Mouse (Mus musculus): Measurements from ENCODE around the gene Rpl18a. TPM values are rescaled to one million over a fixed set of nuclear protein-coding genes. Genes with fewer than 3 reads are reported as not detected.

Gene Rpl18a
- polyA plus RNA-seq, 1 experiment from 2014 or later = 2,704 TPM

DNA sequence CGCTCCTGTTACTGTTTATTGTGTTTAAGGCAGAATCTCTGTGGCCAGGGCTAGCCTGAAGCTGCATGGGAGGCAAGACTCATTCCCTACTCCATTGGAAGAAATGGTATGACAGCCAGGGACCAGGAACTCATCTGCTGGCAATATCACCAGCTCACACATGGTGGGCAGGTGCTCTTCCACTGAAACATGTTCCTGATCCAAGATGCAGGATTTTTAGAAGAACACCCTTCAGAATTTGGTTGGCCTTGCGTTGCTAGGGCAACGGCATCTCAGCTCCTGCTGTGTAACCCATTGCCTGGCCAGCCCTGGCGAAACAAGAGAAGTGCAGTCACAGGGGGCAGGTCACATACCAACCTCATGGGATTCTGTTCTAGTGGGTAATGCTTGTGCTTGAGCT, 17.7 kb downstream of the Rpl18a start:
- no peak for DNase-seq (ENCODE audit: low spot score)
- H3K9ac ChIP-seq = no peak overlapping the region
- no peaks in the 10 kb centered on the region for H3K4me1 ChIP-seq (replicated peaks; ENCODE audit: control insufficient read depth, insufficient read depth, low read length)
- WGBS = 44% methylated on average over 4 of the region's 4 CpGs
- H3K9me3 ChIP-seq (ENCODE audit: control insufficient read depth, low read length) = no peaks in the 10 kb centered on the region
- no peak overlapping the region for H3K27ac ChIP-seq
- no peaks in the 10 kb centered on the region for H3K36me3 ChIP-seq (replicated peaks; ENCODE audit: control insufficient read depth, insufficient read depth)
- H3K4me2 ChIP-seq (replicated peaks) = no peak overlapping the region
- no peaks in the 10 kb centered on the region for H3K27me3 ChIP-seq (ENCODE audit: control insufficient read depth, insufficient read depth, low read length)
- no peak overlapping the region for H3K4me3 ChIP-seq (replicated peaks; ENCODE audit: low read length)
- ATAC-seq (ENCODE audit: low FRiP score) = no peak

DNA sequence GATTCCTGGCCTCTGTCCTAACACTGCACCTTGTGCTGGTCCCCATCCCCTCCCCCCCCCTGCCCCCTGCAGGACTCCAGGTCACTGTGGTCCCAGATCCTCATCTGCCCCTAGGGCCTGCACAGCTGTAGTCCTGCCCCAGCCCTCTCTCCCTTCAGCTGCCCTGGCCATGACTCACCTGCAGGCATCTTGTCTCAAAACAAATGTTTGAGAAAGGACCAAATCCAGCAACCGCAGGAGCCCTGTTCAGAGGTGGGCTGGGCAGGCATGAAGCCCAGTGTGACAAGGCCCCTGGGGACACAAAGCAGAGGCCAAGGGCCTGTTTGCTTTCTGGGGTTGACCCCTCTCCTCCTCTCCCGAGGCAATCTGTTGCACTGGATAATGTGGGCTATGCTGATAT, 19.0 kb downstream of the Rpl18a start:
- no peaks in the 10 kb centered on the region for H3K4me1 ChIP-seq (replicated peaks; ENCODE audit: control insufficient read depth, insufficient read depth, low read length)
- no peak for DNase-seq (ENCODE audit: low spot score)
- no peak overlapping the region for H3K4me2 ChIP-seq (replicated peaks)
- no peak overlapping the region for H3K9ac ChIP-seq
- H3K4me3 ChIP-seq (replicated peaks; ENCODE audit: low read length) = no peak overlapping the region
- no peak for ATAC-seq (ENCODE audit: low FRiP score)
- no peaks in the 10 kb centered on the region for H3K9me3 ChIP-seq (ENCODE audit: control insufficient read depth, low read length)
- WGBS = 54% methylated on average over 2 of the region's 2 CpGs
- H3K27me3 ChIP-seq (ENCODE audit: control insufficient read depth, insufficient read depth, low read length) = no peaks in the 10 kb centered on the region
- no peaks in the 10 kb centered on the region for H3K36me3 ChIP-seq (replicated peaks; ENCODE audit: control insufficient read depth, insufficient read depth)
- H3K27ac ChIP-seq = no peak overlapping the region

DNA sequence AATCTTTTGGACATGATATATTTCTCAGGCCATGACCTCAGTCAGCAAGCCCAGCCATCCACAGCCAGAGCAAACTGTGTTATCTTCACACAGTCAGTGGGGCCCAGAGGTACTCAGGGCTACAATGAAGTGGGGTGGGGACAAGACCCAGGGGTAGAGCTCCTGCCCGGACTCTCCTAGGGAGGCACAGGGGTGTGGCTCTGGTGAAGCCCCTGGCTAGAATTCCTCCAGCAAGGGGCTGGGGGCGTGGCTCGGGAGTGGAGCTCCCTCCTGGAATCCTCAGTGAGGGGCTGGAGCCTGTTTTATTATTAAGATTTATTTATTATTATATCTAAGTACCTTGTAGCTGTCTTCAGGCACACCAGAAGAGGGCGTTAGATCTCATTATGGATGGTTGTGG, 20.8 kb downstream of the Rpl18a start:
- Histone ChIP-seq H3K36me3 (replicated peaks; ENCODE audit: control insufficient read depth, insufficient read depth) (no peaks in the 10 kb centered on the region), H3K4me2 (replicated peaks) (no peak overlapping the region), H3K4me3 (replicated peaks; ENCODE audit: low read length) (no peak overlapping the region), H3K9me3 (ENCODE audit: control insufficient read depth, low read length) (no peaks in the 10 kb centered on the region), H3K27me3 (ENCODE audit: control insufficient read depth, insufficient read depth, low read length) (no peaks in the 10 kb centered on the region), H3K9ac (no peak overlapping the region), H3K4me1 (replicated peaks; ENCODE audit: control insufficient read depth, insufficient read depth, low read length) (peaks cover 5% of the 10 kb centered on the region; the same call in 1 of the 2 replicates), H3K27ac (no peak overlapping the region)
- WGBS = 75% methylated on average over 4 of the region's 4 CpGs
- DNase-seq (ENCODE audit: low spot score) (no peak), ATAC-seq (ENCODE audit: low FRiP score) (no peak)

DNA sequence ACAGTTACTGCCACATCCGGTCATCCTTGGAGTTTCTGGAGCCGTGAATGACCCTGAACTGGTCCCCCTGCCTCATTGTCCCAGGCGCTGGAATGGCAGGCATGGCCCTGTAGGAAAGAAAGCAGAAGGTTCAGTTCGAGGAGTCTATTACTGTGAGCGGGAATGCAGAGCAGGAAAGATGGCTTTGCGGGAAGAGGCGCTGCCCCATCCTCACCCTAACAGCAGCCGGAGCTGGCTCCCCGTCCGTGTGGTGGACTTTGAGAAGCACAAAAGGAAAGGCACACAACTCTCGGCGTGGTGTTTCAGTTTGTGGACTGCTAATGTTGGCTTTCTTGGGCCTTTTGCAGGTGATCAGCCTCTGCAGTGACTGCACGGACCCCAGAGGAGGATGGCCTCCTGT, 22.8 kb downstream of the Rpl18a start:
- Histone ChIP-seq H3K4me3 (replicated peaks; ENCODE audit: low read length) (no peak overlapping the region), H3K27ac (0 out of 2 replicates have a peak overlapping the region, but pooled peaks have one; percentile 96), H3K9me3 (ENCODE audit: control insufficient read depth, low read length) (no peaks in the 10 kb centered on the region), H3K36me3 (replicated peaks; ENCODE audit: control insufficient read depth, insufficient read depth) (no peaks in the 10 kb centered on the region), H3K27me3 (ENCODE audit: control insufficient read depth, insufficient read depth, low read length) (no peaks in the 10 kb centered on the region), H3K4me1 (replicated peaks; ENCODE audit: control insufficient read depth, insufficient read depth, low read length) (peaks cover 5% of the 10 kb centered on the region; the same call in 1 of the 2 replicates), H3K4me2 (replicated peaks) (no peak overlapping the region), H3K9ac (no peak overlapping the region; the same call in 1 of the 2 replicates)
- no peak for ATAC-seq (ENCODE audit: low FRiP score)
- WGBS = 88% methylated on average over 13 of the region's 13 CpGs
- no peak for DNase-seq (ENCODE audit: low spot score)

DNA sequence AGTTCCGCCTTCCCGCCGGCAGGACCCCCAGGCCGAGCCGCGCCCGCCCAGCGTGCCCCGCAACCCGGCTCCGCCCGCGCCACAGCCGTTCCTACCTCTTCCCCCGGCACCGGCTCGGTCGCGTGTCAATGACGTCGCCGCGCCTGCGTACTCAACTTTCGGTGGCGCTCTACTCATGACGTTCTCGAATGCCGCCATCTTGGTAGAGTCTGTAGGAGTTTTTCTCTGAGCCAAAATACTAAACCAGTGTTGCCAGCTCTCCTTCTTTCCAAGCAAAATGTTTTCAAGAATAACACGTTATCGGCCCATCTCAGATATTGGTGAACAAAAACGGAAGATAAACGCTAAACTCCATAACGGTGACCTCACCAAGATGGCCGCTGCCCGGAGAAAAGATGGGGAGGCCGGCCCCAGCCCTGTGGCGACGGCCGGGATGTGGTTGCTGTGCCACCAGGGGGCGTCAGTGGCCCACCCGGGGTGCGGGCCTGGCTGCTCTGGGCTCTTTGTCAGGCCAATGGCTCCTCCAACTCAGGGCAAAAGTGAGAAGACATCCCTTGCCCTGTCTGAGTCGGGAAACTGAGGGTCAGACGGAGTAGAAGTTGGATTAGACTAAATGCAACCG, 23.7 kb downstream of the Rpl18a start, which contains the start of gene Ccdc124:
TSS of gene Ccdc124 (minus strand) at position 572 of the 622 bp plus-strand sequence.
- Histone ChIP-seq H3K9me3 (ENCODE audit: control insufficient read depth, low read length) (no peaks in the 10 kb centered on the region), H3K27me3 (ENCODE audit: control insufficient read depth, insufficient read depth, low read length) (no peaks in the 10 kb centered on the region), H3K4me1 (replicated peaks; ENCODE audit: control insufficient read depth, insufficient read depth, low read length) (peaks cover 14% of the 10 kb centered on the region), H3K9ac (peak within 1 kb of the TSS; percentile 69), H3K36me3 (replicated peaks; ENCODE audit: control insufficient read depth, insufficient read depth) (no peaks in the 10 kb centered on the region; the same call in 1 of the 2 replicates), H3K27ac (peak within 1 kb of the TSS; percentile 96), H3K4me3 (replicated peaks; ENCODE audit: low read length) (peak within 1 kb of the TSS; percentile 67), H3K4me2 (replicated peaks) (peak within 1 kb of the TSS; percentile 71)
- ATAC-seq (ENCODE audit: low FRiP score) = peak; percentile 88
- peak; percentile 97 for DNase-seq (ENCODE audit: low spot score)
- 1% methylated on average over 46 of the region's 46 CpGs for WGBS

DNA sequence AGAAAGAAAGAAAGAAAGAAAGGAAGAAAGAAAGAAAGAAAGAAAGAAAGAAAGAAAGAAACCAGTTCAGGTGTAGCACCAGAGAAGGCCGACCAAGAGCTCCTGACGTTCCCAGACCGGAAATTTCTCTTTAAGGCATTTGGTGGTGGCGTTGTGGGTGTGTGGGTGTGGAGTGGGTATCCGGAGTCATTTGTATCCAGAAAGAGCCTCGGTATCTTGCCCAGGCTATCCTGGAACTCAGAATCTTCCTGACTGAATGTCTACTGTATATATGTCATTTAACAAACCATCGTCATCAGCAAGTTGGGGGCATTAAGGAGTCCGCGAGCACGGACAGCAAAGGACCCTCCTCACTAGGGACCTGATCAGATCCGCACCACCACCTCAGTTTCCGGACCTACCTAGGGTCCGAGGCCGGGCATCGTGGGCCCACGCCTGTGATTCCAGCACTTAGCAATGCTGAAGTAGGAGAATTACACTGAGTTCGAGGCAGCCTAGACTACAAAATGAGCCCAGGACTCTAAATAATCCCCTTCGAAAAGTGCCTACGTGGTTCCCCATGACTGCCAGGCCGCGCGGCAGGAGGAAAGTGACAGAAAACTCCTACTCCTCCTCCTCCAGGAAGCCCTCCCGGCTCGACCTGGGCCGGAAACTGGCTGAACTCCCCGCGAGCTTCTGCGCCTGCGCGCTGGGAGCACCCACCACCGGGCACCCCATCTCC, 24.4 kb downstream of the Rpl18a start:
- Histone ChIP-seq H3K4me1 (replicated peaks; ENCODE audit: control insufficient read depth, insufficient read depth, low read length) (peaks cover 16% of the 10 kb centered on the region), H3K27ac (peak overlapping the region; percentile 96), H3K27me3 (ENCODE audit: control insufficient read depth, insufficient read depth, low read length) (no peaks in the 10 kb centered on the region), H3K4me3 (replicated peaks; ENCODE audit: low read length) (peak overlapping the region; percentile 67), H3K9me3 (ENCODE audit: control insufficient read depth, low read length) (no peaks in the 10 kb centered on the region), H3K9ac (peak overlapping the region; percentile 69), H3K36me3 (replicated peaks; ENCODE audit: control insufficient read depth, insufficient read depth) (peaks cover 5% of the 10 kb centered on the region; the same call in 1 of the 2 replicates), H3K4me2 (replicated peaks) (peak overlapping the region; percentile 71)
- DNase-seq (ENCODE audit: low spot score) (no peak), ATAC-seq (ENCODE audit: low FRiP score) (no peak)
- WGBS = 8% methylated on average over 31 of the region's 31 CpGs

DNA sequence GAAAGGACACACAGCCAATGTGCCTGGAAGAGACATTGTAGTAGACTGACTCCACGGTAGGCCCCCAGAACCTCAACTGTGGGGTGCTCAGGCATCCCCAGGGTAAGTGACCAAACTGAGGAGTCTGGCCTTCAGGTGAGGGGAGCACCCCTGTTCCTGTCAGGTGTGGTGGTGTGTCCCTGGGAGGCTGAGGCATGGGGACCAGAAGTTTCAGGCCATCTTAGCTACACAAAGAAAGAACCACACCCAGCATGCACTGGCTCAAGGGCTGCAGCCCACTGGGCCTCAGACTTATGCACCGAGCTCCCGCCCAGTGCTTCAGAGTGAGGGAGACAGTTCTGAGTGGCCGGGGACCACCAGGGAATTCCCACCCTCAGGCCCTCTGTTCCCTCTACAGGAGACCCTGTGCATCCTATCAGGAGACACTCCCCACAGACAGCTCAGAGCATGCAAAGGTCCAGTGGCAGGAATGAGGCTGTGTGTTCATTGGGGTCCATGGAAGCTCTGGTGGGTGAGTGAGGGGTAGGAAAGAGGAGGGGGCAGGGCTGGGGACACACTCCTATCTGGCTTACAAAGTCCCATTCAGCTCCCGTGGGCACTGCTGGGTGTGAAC, 25.9 kb downstream of the Rpl18a start:
- Histone ChIP-seq H3K27ac (no peak overlapping the region), H3K9me3 (ENCODE audit: control insufficient read depth, low read length) (no peaks in the 10 kb centered on the region), H3K36me3 (replicated peaks; ENCODE audit: control insufficient read depth, insufficient read depth) (peaks cover 7% of the 10 kb centered on the region; the same call in 1 of the 2 replicates), H3K4me3 (replicated peaks; ENCODE audit: low read length) (no peak overlapping the region), H3K9ac (no peak overlapping the region), H3K27me3 (ENCODE audit: control insufficient read depth, insufficient read depth, low read length) (no peaks in the 10 kb centered on the region), H3K4me2 (replicated peaks) (no peak overlapping the region), H3K4me1 (replicated peaks; ENCODE audit: control insufficient read depth, insufficient read depth, low read length) (peaks cover 18% of the 10 kb centered on the region)
- ATAC-seq (ENCODE audit: low FRiP score) (no peak), DNase-seq (ENCODE audit: low spot score) (no peak)
- 85% methylated on average over 5 of the region's 5 CpGs for WGBS

DNA sequence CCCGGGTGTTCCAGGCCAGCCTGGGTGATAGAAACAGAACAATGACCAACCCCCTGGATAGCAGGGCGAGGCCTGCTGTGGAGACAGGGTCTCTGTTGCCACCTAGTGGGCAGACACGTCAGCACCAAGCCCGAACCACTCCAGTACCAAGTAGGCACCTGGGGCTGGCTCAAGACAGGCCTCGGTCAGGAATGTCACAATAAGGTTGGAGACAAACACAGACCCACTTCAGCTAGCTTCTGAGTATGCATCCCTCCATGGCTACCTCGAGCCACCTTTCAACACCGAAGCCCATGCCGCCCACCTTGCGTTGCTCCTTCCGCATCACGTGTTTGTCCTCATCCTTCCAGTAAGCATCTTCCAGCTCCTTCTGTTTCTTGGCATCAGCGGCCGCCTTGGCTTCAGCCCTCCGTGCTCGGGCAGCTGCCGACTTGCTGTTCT, 27.6 kb downstream of the Rpl18a start:
- no peaks in the 10 kb centered on the region for H3K9me3 ChIP-seq (ENCODE audit: control insufficient read depth, low read length)
- peaks cover 27% of the 10 kb centered on the region for H3K4me1 ChIP-seq (replicated peaks; ENCODE audit: control insufficient read depth, insufficient read depth, low read length)
- no peak overlapping the region for H3K4me3 ChIP-seq (replicated peaks; ENCODE audit: low read length)
- 0 out of 2 replicates have a peak, but pooled peaks have one; percentile 6 for ATAC-seq (ENCODE audit: low FRiP score)
- DNase-seq (ENCODE audit: low spot score) = peak; percentile 80
- peak overlapping the region; percentile 81 for H3K27ac ChIP-seq
- H3K27me3 ChIP-seq (ENCODE audit: control insufficient read depth, insufficient read depth, low read length) = no peaks in the 10 kb centered on the region
- H3K9ac ChIP-seq = peak overlapping the region; percentile 24
- 0 out of 2 replicates have a peak overlapping the region, but pooled peaks have one; percentile 36 for H3K4me2 ChIP-seq (replicated peaks)
- 45% methylated on average over 16 of the region's 16 CpGs for WGBS
- H3K36me3 ChIP-seq (replicated peaks; ENCODE audit: control insufficient read depth, insufficient read depth) = peaks cover 7% of the 10 kb centered on the region; the same call in 1 of the 2 replicates

DNA sequence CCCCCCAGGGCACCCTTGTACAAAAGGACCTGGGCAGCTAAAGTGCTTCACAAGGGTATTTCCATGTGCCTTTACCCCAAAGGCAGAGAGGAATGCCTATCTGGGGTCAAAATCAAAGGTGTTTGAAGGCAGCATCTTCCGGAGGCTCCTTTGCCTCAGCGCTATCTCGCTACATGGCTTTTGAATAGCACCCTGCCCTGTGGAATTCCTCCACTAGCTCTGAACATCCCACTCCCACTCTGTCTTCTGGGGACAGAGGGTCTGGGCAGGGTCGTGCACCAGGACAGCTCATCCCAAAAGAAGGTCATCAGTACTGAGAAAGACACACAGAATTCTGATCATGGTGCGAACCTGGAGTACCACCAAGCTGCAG, 28.0 kb downstream of the Rpl18a start:
- no peak overlapping the region for H3K4me3 ChIP-seq (replicated peaks; ENCODE audit: low read length)
- H3K4me1 ChIP-seq (replicated peaks; ENCODE audit: control insufficient read depth, insufficient read depth, low read length) = peaks cover 32% of the 10 kb centered on the region
- peak overlapping the region; percentile 36 for H3K4me2 ChIP-seq (replicated peaks)
- H3K27me3 ChIP-seq (ENCODE audit: control insufficient read depth, insufficient read depth, low read length) = no peaks in the 10 kb centered on the region
- H3K9ac ChIP-seq = peak overlapping the region; percentile 24
- ATAC-seq (ENCODE audit: low FRiP score) = no peak
- WGBS = 36% methylated on average over 5 of the region's 5 CpGs
- H3K27ac ChIP-seq = peak overlapping the region; percentile 81
- DNase-seq (ENCODE audit: low spot score) = no peak
- peaks cover 7% of the 10 kb centered on the region; the same call in 1 of the 2 replicates for H3K36me3 ChIP-seq (replicated peaks; ENCODE audit: control insufficient read depth, insufficient read depth)
- H3K9me3 ChIP-seq (ENCODE audit: control insufficient read depth, low read length) = no peaks in the 10 kb centered on the region
